Mouse (Mus musculus) heart, adult 18-20 months (tissue): ENCODE results near the gene Tmprss12. TPM values are rescaled to one million over a fixed set of nuclear protein-coding genes. Genes with fewer than 3 reads are reported as not detected.
A peak's percentile ranks its signal among the peaks of the same experiment; 100 is the strongest.
"Not testable (repeated sequence)": the region's sequence is repeated elsewhere in the genome, so short reads cannot be mapped to it uniquely, and the experiment has no call there.

Experiments
- DNase-seq, 2 experiments: peaks; one replicate each; pipeline ENCODE4 v3.0.0; 2021 to 2022; ENCODE audit warnings: mixed read lengths in 1 of 2
- total RNA-seq, 2 experiments: library from RNA; stranded (reverse); gene quantifications; 2 replicates each; pipeline ENCODE4 v1.2.3; 2021

Tmprss12 gene
- total RNA-seq, 2 experiments from 2014 or later = not detected

DNA sequence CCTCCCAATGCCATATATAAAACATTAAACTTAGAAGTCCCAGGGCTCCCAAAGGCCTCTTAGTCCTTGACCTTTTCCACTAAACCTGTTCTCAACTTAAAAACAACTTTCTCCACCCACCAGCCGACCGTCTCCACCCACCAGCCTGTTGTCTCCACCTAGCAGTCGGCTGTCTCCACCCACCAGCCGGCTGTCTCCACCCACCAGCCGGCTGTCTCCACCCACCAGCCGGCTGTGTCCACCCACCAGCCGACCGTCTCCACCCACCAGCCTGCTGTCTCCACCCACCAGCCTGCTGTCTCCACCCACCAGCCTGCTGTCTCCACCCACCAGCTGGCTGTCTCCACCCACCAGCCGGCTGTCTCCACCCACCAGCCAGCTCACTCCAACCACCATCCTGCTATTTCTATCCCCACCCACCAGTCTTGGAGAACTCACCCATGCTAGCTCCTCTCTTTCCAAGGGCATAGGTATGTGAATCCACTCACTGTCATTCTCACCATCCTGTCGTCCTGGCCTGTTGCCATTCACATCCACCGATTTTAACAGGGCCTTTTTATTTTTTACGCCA is 43.5 kb downstream of the Tmprss12 start:
- no peak for DNase-seq

DNA sequence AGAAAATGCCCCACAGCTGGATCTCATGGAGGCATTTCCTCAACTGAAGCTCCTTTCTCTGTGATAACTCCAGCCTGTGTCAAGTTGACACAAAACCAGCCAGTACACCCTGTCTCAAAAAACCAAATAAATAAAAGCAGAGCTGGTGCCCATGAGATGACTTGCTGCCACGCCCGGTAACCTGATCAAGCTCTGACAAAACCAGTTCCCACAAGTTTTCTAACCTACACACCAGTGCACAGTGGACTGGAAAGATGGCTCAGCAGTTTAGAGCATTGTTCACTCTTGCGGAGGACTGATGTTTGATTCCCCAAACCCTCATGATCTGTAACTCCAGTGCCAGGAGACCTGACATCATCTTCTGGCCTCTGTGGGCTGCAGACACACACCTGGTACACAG is 44.6 kb downstream of the Tmprss12 start:
- DNase-seq = no peak

DNA sequence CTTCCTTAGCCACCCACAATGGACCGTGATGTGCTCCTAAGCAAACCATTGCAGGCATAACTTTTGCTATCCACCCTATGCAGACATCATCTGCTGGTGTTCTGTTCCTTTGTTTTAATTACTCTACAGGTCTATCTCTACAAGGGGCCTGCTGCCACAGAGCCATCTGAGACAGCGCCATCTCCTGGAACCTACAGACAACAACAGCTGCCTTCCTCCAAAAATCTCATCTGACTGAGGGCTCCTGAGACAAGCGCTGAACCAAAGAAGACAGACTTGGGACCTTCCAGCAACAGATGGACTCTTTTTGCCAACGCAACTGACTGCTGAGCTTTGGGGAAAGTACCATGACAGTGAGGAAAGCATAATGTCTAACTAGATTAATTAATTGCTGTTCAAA is 47.5 kb downstream of the Tmprss12 start:
- not testable (repeated sequence) for DNase-seq

DNA sequence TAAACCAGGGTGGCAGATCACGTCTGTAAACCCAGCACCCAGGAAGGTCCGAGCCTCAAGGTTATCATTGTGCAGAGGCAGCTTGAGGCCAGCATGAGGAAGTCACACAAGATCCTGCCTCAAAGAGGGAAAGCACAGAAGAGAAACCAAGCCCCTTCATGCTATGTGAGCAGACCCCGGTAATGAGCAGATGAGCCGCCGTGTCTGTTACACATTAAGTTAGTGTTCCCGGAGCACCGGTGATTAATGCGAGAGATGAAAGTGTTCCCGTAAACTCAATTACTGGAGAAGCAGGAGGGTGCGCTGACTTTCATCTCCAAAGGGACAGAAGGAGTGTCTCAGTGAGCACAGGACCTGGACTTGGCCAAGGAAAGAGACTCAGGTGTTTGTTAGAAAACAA is 48.7 kb downstream of the Tmprss12 start:
- not testable (repeated sequence) for DNase-seq

DNA sequence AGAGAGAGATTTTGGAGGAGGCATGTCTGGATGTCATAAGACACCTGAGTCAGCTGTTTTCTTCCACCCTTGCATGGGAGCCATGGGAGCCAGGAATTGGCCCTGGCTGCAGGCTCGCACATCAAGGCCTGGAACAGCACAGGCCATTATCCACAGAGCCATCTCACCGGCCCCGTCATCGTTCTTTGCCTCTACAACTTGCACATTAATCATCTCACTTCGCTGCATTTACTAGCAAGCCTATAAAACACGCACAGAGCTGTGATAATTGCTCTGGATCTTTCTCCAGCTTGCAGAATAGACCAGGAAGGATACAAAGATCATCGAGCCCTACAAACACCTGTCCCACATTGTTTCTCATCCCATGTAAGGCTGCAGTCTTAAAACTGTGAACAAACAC is 50.1 kb downstream of the Tmprss12 start:
- DNase-seq = no peak

DNA sequence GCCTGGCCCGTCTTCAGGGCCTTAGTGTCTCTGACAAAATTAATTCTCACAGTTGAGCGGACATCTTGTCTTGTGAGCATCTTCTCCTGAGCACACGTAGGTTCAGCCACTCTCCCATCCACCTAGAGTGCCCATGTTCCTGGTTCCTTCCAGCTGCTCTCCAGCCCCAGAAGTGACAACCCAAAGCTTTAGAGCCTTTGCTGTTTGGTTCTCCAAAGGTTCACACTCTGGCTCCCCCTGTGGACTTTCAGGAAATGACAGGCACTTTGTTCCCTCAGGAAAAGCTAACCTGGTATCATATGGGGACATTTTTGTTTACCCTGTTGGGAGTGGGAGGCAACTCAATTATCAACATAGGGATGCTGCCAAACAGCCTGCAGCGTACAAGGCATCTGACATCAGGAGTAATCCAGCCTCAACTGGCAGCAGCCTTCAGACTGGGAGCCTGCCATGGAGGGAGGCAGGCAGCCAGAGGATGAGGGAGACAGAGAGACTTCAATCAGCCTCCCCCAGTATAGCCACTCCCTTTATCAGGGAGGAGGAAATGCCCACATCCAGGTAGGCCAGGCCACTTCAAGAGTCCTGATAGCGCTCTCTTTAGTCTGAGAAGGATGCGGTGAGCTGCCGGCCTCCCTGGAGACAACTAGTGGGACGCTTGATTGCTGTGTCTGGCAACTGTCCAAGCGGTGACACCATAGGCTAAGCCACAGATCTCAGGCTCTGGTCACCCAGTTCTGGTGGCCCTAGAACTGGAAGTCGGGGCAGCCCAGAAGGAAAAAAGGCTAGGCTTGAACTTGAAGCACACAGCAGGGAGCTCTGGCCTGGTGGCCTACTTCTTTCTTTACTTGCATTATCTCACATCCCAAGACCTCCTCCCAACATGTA is 51.7 kb downstream of the Tmprss12 start:
- peak; percentile 29 to 33 for DNase-seq

DNA sequence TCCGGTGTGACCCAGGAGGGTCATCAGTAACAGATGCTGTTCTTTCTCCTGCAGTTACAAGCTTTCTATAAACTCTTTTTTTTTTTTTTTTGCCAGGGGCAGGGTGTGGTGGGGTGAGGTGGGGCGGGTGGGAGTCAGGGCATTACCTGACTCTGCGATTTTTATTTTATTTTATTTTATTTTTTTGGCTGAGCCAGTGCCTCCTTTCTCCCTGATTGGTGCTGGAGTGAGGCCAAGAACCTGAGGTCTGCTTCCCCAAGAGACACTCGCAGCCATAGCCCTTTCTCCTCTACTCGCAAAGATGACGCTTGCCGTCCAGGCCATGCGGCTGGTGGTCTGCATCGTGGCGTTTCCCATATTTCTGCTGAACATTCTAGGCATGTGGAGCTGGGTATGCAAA is 54.0 kb downstream of the Tmprss12 start, which contains the start of gene Mettl7a3:
Gene Mettl7a3, plus strand, starts transcription at position 301 of the 400 bp plus-strand sequence.
- no peak for DNase-seq

DNA sequence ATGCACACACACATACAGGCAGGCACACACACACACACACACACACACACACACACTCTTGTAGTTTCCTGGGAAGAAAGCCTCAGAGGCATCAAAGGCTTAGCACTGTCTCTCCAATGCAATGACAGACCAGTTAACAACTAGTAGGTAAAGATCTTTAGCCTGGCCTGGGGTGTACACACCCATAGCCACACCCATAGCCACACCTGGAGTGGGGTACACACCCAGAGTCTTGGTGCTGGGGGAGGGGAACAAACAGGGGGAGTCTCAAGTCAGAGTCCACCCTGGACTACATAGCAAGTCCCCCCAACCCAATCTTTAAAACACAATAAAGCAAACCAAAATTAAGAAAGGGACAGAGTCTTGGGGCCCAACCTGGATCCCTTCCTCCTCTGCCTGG is 56.7 kb downstream of the Tmprss12 start:
- not testable (repeated sequence) for DNase-seq

DNA sequence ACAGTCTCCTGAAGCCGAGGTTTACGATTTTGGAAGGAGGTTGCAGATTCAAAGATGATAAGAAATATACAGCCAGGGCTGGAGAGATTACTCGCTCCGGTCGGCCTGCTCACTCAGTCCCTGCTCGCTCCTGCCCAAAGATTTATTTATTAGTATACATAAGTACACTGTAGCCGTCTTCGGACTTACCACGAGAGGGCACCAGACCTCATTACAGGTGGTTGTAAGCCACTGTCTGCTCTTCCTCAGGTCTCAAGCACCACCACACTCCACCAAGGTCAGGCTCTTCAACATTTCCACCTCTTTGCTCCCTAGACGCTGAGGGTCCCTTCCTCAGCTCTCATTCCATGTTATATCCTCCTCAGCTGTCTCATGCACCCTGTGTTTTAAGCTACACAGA is 57.2 kb downstream of the Tmprss12 start:
- DNase-seq = peak; percentile 54 to 74

DNA sequence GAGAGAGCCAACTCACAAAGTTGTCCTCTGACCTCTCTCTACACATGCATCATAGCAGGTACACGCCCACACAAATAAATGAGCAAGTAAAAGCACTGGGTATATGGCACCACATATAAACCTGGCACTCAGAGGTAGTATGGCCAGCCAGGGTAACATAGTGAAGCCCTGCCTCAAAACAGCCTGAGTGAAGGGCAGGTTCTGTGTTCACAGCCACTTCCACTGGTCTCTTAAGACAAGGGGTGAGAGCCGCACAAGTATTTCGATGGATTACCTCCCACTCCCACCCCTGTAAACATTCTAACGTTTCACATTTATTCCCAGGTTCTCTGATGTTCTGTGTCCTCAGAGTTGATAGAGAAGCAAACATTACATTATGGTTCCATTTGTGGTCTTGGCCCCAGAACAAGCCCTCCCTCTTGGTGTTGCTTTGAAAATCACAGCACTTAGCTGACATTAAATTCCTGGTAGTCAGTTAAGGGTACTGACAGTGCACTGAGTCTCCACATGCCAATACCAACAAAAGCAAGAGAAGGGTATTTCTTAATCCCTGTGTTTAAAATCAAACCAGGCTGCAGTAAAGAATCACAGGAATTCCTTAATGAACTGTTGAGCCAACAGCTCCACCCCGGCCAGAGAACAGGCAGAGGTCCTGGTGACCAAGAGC is 60.8 kb downstream of the Tmprss12 start:
- not testable (repeated sequence) for DNase-seq

Other genes with a start within 250 kb of the Tmprss12 start
- 10 to 100 TPM; 19.4 to 20.2 TPM for gene Dip2b, start 242.2 kb upstream of the Tmprss12 start, total RNA-seq
- gene Atf1, start 53.0 kb upstream of the Tmprss12 start, total RNA-seq = 10 to 100 TPM; 52.5 to 53.5 TPM
- gene Mettl7a1, start 23.3 kb downstream of the Tmprss12 start, total RNA-seq = 10 to 100 TPM; 46.0 to 60.5 TPM
- under 1 TPM in 1 of 2 experiments, not detected in 1; 0.18 TPM for gene Mettl7a3, start 54.1 kb downstream of the Tmprss12 start, total RNA-seq
- not detected for gene Methig1, start 72.3 kb downstream of the Tmprss12 start, total RNA-seq
- 1 to 10 TPM; 1.1 to 1.5 TPM for gene Mettl7a2, start 72.4 kb downstream of the Tmprss12 start, total RNA-seq
- gene Higd1c, start 83.7 kb downstream of the Tmprss12 start, total RNA-seq = not detected
- not detected for gene Gm5475, start 141.3 kb downstream of the Tmprss12 start, total RNA-seq
- gene Slc11a2, start 144.2 kb downstream of the Tmprss12 start, total RNA-seq = 10 to 100 TPM; 37.8 to 44.5 TPM
- gene Letmd1, start 188.2 kb downstream of the Tmprss12 start, total RNA-seq = 10 to 100 TPM; 10.2 to 23.2 TPM
- 1 to 10 TPM; 1.9 to 2.6 TPM for gene Csrnp2, start 214.7 kb downstream of the Tmprss12 start, total RNA-seq